Mouse (Mus musculus) thymus, postnatal 14 days (tissue): Measurements from ENCODE around the gene Cftr.

Source experiments
- DNase-seq: peaks from one replicate; pipeline ENCODE4 v3.0.0; 2021

Gene Cftr

GRCm38 (mm10) chr6:18170311-18170922 lies at the start of gene Cftr:
Gene Cftr, plus strand, starts transcription at chr6:18170687.
- no peak for DNase-seq

GRCm38 (mm10) chr6:18127206-18127983 lies 43.1 kb upstream of the Cftr start:
- no peak for DNase-seq

- no peak for DNase-seq
Measured at GRCm38 (mm10) chr6:18128059-18128458, 42.4 kb upstream of the Cftr start.

GRCm38 (mm10) chr6:18135246-18135645 lies 35.2 kb upstream of the Cftr start:
- no peak for DNase-seq

GRCm38 (mm10) chr6:18153031-18153430 lies 17.5 kb upstream of the Cftr start:
- DNase-seq = no peak

GRCm38 (mm10) chr6:18169618-18170017 lies 869 bp upstream of the Cftr start:
- no peak for DNase-seq

GRCm38 (mm10) chr6:18171614-18172013 lies 1.1 kb downstream of the Cftr start:
- no peak for DNase-seq

- no peak for DNase-seq
Measured at GRCm38 (mm10) chr6:18177509-18177908, 7.0 kb downstream of the Cftr start.

GRCm38 (mm10) chr6:18180665-18181064 lies 10.2 kb downstream of the Cftr start:
- no peak for DNase-seq

GRCm38 (mm10) chr6:18182903-18183302 lies 12.4 kb downstream of the Cftr start:
- DNase-seq = no peak

GRCm38 (mm10) chr6:18220691-18221090 lies 50.2 kb downstream of the Cftr start:
- DNase-seq = no peak

- no peak for DNase-seq
Measured at GRCm38 (mm10) chr6:18223206-18223605, 52.7 kb downstream of the Cftr start.

- no peak for DNase-seq
Measured at GRCm38 (mm10) chr6:18225157-18225556, 54.7 kb downstream of the Cftr start.

- DNase-seq = no peak
Measured at GRCm38 (mm10) chr6:18246495-18246894, 76.0 kb downstream of the Cftr start.

GRCm38 (mm10) chr6:18247891-18248463 lies 77.5 kb downstream of the Cftr start:
- DNase-seq = no peak

GRCm38 (mm10) chr6:18248464-18248863 lies 78.0 kb downstream of the Cftr start:
- DNase-seq = no peak

GRCm38 (mm10) chr6:18254586-18254985 lies 84.1 kb downstream of the Cftr start:
- DNase-seq = no peak

- no peak for DNase-seq
Measured at GRCm38 (mm10) chr6:18270983-18271382, 100.5 kb downstream of the Cftr start.

- DNase-seq = no peak
Measured at GRCm38 (mm10) chr6:18300781-18301180, 130.3 kb downstream of the Cftr start.

- no peak for DNase-seq
Measured at GRCm38 (mm10) chr6:18302105-18302504, 131.6 kb downstream of the Cftr start.

GRCm38 (mm10) chr6:18303228-18303627 lies 132.7 kb downstream of the Cftr start:
- DNase-seq = no peak

GRCm38 (mm10) chr6:18305130-18305529 lies 134.6 kb downstream of the Cftr start:
- no peak for DNase-seq

GRCm38 (mm10) chr6:18310983-18311382 lies 140.5 kb downstream of the Cftr start:
- DNase-seq = no peak

GRCm38 (mm10) chr6:18314365-18314943 lies 144.0 kb downstream of the Cftr start:
- no peak for DNase-seq
